Mouse (Mus musculus): Measurements from ENCODE around the gene Arid3a. TPM values are rescaled to one million over a fixed set of nuclear protein-coding genes. Genes with fewer than 3 reads are reported as not detected.

Arid3a gene
- polyA plus RNA-seq, 1 experiment from 2014 or later = 2.8 TPM

DNA sequence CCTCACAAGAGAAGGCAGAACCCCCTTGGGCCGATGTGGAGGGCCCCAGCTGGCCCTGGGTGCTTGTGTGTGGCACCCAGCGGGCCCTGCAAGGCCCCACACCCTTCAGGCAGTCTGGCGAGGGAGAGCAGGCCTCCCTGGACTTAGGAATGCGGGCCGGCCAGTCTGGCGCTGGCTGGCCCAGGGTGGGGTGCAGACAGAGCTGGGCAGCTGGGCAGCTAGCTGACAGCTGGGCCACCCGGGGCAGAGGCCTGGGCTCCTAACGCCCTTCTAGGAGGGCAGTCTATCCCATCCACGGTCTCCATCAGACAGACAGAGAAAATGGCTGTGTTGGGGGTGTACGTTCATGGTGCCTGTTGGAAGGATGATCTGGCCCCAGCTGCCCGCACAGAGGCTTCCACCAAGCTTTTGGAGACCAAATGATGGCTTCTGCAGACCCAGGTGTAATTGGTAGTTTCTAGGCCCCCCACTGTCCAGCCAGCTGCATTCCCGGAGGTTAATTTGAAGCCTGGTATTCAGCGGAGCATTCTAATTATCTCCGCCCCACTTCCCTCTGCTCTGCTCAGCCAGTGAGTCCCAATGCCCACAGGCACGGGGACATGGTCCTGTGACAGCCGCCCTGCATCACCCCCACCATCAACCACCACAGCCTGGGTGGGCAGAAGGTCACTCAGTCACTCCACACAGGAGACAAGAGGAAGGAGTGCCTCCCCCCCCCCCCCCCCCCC lies 18.8 kb downstream of the Arid3a start:
- no peak for ATAC-seq (ENCODE audit: insufficient number of reproducible peaks, insufficient read depth, low FRiP score, low read depth)
- H3K27me3 ChIP-seq (ENCODE audit: control insufficient read depth, insufficient read depth, low read length) = no peaks in the 10 kb centered on the region
- peak overlapping the region; percentile 1; the same call in 1 of the 2 replicates for H3K4me2 ChIP-seq (ENCODE audit: low read length)
- no peak overlapping the region; a peak in 1 of 4 replicates for H3K27ac ChIP-seq (replicated peaks in 1 of 2; ENCODE audit: control insufficient read depth in 1 of 2, insufficient read depth in 1 of 2, low read depth in 2 of 2, low read length in 2 of 2)
- H3K4me1 ChIP-seq (ENCODE audit: control insufficient read depth in 2 of 2, insufficient read depth in 2 of 2, low read length in 2 of 2) = peaks cover 23 to 26% of the 10 kb centered on the region in 2 experiments
- no peak overlapping the region for H3K4me3 ChIP-seq (ENCODE audit: control insufficient read depth in 1 of 2, insufficient read depth in 1 of 2, low read depth in 1 of 2, low read length in 2 of 2)
- no peaks in the 10 kb centered on the region for H3K9me3 ChIP-seq (ENCODE audit: control insufficient read depth, low read length)
- WGBS = 46% methylated on average over 16 of the region's 16 CpGs
- peak overlapping the region; percentile 40; the same call in 1 of the 2 replicates for H3K9ac ChIP-seq (ENCODE audit: low read length)
- peaks cover 27% of the 10 kb centered on the region for H3K36me3 ChIP-seq (ENCODE audit: control insufficient read depth, insufficient read depth, low read length)

GRCm38 (mm10) chr10:79946752-79947322 lies 20.0 kb downstream of the Arid3a start:
- H3K9ac ChIP-seq (ENCODE audit: low read length) = peak overlapping the region; percentile 53
- ATAC-seq (ENCODE audit: insufficient number of reproducible peaks, insufficient read depth, low FRiP score, low read depth) = no peak

GRCm38 (mm10) chr10:79947502-79947901 lies 20.7 kb downstream of the Arid3a start:
- H3K9ac ChIP-seq (ENCODE audit: low read length) = no peak overlapping the region

More at GRCm38 (mm10) chr10:79946752-79947322, 20.0 kb downstream of the Arid3a start:
- no peaks in the 10 kb centered on the region for H3K27me3 ChIP-seq (ENCODE audit: control insufficient read depth, insufficient read depth, low read length)
- 28% methylated on average over 7 of the region's 7 CpGs for WGBS
- peaks cover 20% of the 10 kb centered on the region in 2 experiments for H3K4me1 ChIP-seq (ENCODE audit: control insufficient read depth in 2 of 2, insufficient read depth in 2 of 2, low read length in 2 of 2)
- no peak overlapping the region for H3K4me2 ChIP-seq (ENCODE audit: low read length)
- H3K36me3 ChIP-seq (ENCODE audit: control insufficient read depth, insufficient read depth, low read length) = peaks cover 38% of the 10 kb centered on the region
- no peaks in the 10 kb centered on the region for H3K9me3 ChIP-seq (ENCODE audit: control insufficient read depth, low read length)
- 0 out of 4 replicates have a peak overlapping the region, but pooled peaks have one; percentile 16 to 24 for H3K27ac ChIP-seq (replicated peaks in 1 of 2; ENCODE audit: control insufficient read depth in 1 of 2, insufficient read depth in 1 of 2, low read depth in 2 of 2, low read length in 2 of 2)
- no peak overlapping the region for H3K4me3 ChIP-seq (ENCODE audit: control insufficient read depth in 1 of 2, insufficient read depth in 1 of 2, low read depth in 1 of 2, low read length in 2 of 2)

DNA sequence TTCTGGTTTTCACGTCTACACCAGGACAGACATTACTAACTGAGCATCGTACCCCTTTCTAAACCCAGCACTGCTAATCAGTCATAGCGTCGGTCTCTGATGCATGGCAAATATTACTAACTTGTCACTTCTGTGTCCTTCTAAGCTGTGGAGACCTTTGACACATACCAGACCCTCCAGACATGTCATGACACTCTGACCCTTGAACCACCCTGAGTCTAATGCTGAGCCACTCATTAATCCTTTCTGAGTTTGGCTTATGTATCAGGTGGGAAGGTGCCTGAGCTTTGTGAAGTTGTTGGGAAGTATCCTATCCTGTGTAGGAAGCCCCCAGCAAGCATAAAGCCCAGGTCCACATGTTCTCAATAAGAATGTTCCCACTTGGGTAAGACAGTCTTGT lies 23.0 kb downstream of the Arid3a start:
- Histone ChIP-seq H3K36me3 (ENCODE audit: control insufficient read depth, insufficient read depth, low read length) (peaks cover 52% of the 10 kb centered on the region), H3K27me3 (ENCODE audit: control insufficient read depth, insufficient read depth, low read length) (no peaks in the 10 kb centered on the region), H3K4me2 (ENCODE audit: low read length) (no peak overlapping the region), H3K27ac (replicated peaks in 1 of 2; ENCODE audit: control insufficient read depth in 1 of 2, insufficient read depth in 1 of 2, low read depth in 2 of 2, low read length in 2 of 2) (no peak overlapping the region), H3K9ac (ENCODE audit: low read length) (no peak overlapping the region), H3K9me3 (ENCODE audit: control insufficient read depth, low read length) (no peaks in the 10 kb centered on the region), H3K4me1 (ENCODE audit: control insufficient read depth in 2 of 2, insufficient read depth in 2 of 2, low read length in 2 of 2) (peaks cover 20% of the 10 kb centered on the region in 2 experiments), H3K4me3 (ENCODE audit: control insufficient read depth in 1 of 2, insufficient read depth in 1 of 2, low read depth in 1 of 2, low read length in 2 of 2) (no peak overlapping the region)
- 60% methylated on average over 4 of the region's 4 CpGs for WGBS
- ATAC-seq (ENCODE audit: insufficient number of reproducible peaks, insufficient read depth, low FRiP score, low read depth) = no peak

More at GRCm38 (mm10) chr10:79947502-79947901, 20.7 kb downstream of the Arid3a start:
- Histone ChIP-seq H3K4me3 (ENCODE audit: control insufficient read depth in 1 of 2, insufficient read depth in 1 of 2, low read depth in 1 of 2, low read length in 2 of 2) (no peak overlapping the region), H3K4me1 (ENCODE audit: control insufficient read depth in 2 of 2, insufficient read depth in 2 of 2, low read length in 2 of 2) (peaks cover 20% of the 10 kb centered on the region in 2 experiments), H3K36me3 (ENCODE audit: control insufficient read depth, insufficient read depth, low read length) (peaks cover 39% of the 10 kb centered on the region), H3K4me2 (ENCODE audit: low read length) (no peak overlapping the region), H3K27me3 (ENCODE audit: control insufficient read depth, insufficient read depth, low read length) (no peaks in the 10 kb centered on the region), H3K27ac (replicated peaks in 1 of 2; ENCODE audit: control insufficient read depth in 1 of 2, insufficient read depth in 1 of 2, low read depth in 2 of 2, low read length in 2 of 2) (no peak overlapping the region), H3K9me3 (ENCODE audit: control insufficient read depth, low read length) (no peaks in the 10 kb centered on the region)
- WGBS = 70% methylated on average over 6 of the region's 6 CpGs
- no peak for ATAC-seq (ENCODE audit: insufficient number of reproducible peaks, insufficient read depth, low FRiP score, low read depth)

DNA sequence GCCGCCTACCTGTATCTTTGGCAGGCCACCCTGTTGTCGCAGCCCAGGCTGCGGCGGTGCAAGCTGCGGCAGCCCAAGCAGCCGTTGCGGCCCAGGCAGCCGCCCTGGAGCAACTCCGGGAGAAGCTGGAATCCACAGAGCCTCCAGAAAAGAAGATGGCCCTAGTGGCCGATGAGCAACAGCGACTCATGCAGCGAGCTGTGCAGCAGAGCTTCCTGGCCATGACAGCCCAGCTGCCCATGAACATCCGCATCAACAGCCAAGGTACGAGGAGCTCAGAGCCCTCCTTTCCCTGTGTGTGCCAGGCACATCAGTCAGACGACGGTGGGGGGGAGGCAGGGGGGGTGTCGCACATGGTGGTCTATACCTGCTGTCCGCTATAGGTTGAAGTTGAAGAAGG lies 23.8 kb downstream of the Arid3a start:
- Histone ChIP-seq H3K4me1 (ENCODE audit: control insufficient read depth in 2 of 2, insufficient read depth in 2 of 2, low read length in 2 of 2) (peaks cover 13 to 16% of the 10 kb centered on the region in 2 experiments), H3K27ac (replicated peaks in 1 of 2; ENCODE audit: control insufficient read depth in 1 of 2, insufficient read depth in 1 of 2, low read depth in 2 of 2, low read length in 2 of 2) (no peak overlapping the region), H3K9ac (ENCODE audit: low read length) (no peak overlapping the region), H3K27me3 (ENCODE audit: control insufficient read depth, insufficient read depth, low read length) (no peaks in the 10 kb centered on the region), H3K36me3 (ENCODE audit: control insufficient read depth, insufficient read depth, low read length) (peaks cover 52% of the 10 kb centered on the region), H3K4me2 (ENCODE audit: low read length) (no peak overlapping the region), H3K4me3 (ENCODE audit: control insufficient read depth in 1 of 2, insufficient read depth in 1 of 2, low read depth in 1 of 2, low read length in 2 of 2) (no peak overlapping the region), H3K9me3 (ENCODE audit: control insufficient read depth, low read length) (no peaks in the 10 kb centered on the region)
- no peak for ATAC-seq (ENCODE audit: insufficient number of reproducible peaks, insufficient read depth, low FRiP score, low read depth)
- WGBS = 82% methylated on average over 18 of the region's 18 CpGs

DNA sequence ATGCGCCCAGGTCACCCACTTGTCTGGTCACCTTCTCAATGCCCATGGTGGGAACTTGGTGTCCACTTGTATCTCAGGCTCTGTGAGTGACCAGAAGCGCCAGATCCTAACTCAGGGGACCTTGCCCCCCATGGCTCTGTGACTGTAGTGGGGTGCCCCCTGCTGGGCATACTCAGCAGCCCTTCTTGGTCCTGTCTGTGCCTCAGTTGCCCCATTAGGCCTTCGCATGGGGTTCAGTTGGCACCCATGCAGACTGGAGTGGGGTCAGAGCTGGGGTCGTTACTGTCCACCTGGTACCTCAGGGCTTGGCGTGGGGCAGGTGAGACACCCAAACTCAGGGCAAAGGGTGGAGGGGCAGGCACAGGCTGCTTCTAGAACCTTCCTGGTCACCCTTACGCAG lies 27.1 kb downstream of the Arid3a start:
- no peaks in the 10 kb centered on the region for H3K27me3 ChIP-seq (ENCODE audit: control insufficient read depth, insufficient read depth, low read length)
- H3K4me2 ChIP-seq (ENCODE audit: low read length) = no peak overlapping the region
- H3K9me3 ChIP-seq (ENCODE audit: control insufficient read depth, low read length) = no peaks in the 10 kb centered on the region
- H3K36me3 ChIP-seq (ENCODE audit: control insufficient read depth, insufficient read depth, low read length) = peaks cover 43% of the 10 kb centered on the region
- H3K9ac ChIP-seq (ENCODE audit: low read length) = no peak overlapping the region
- 83% methylated on average over 6 of the region's 6 CpGs for WGBS
- H3K4me1 ChIP-seq (ENCODE audit: control insufficient read depth in 2 of 2, insufficient read depth in 2 of 2, low read length in 2 of 2) = no peaks in the 10 kb centered on the region
- no peak for ATAC-seq (ENCODE audit: insufficient number of reproducible peaks, insufficient read depth, low FRiP score, low read depth)
- H3K4me3 ChIP-seq (ENCODE audit: control insufficient read depth in 1 of 2, insufficient read depth in 1 of 2, low read depth in 1 of 2, low read length in 2 of 2) = no peak overlapping the region
- H3K27ac ChIP-seq (replicated peaks in 1 of 2; ENCODE audit: control insufficient read depth in 1 of 2, insufficient read depth in 1 of 2, low read depth in 2 of 2, low read length in 2 of 2) = no peak overlapping the region

DNA sequence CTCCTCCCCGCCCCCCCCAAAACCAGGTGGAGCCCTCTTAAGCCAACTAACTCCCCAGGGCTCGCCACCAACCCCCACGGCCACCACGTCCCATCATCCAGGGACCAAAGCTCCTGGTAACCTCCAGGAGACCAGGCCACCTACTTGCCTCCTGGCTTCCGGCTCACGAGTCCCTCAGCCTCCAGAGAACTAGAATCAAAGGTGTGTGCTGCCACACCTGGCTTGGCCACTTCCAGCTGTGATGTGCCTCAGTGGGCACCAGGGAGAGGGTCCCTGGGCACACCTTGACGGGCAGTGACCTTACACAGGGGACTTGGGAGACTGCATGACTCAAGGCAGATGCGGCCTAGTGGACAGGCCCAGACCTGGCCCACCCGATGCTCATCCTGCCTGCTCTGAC lies 28.8 kb downstream of the Arid3a start:
- H3K4me2 ChIP-seq (ENCODE audit: low read length) = no peak overlapping the region
- H3K9ac ChIP-seq (ENCODE audit: low read length) = no peak overlapping the region
- 68% methylated on average over 9 of the region's 9 CpGs for WGBS

More for the DNA sequence above, 28.8 kb downstream of the Arid3a start:
- Histone ChIP-seq H3K27me3 (ENCODE audit: control insufficient read depth, insufficient read depth, low read length) (no peaks in the 10 kb centered on the region), H3K36me3 (ENCODE audit: control insufficient read depth, insufficient read depth, low read length) (peaks cover 25% of the 10 kb centered on the region), H3K4me1 (ENCODE audit: control insufficient read depth in 2 of 2, insufficient read depth in 2 of 2, low read length in 2 of 2) (peaks cover 2% of the 10 kb centered on the region in 2 experiments), H3K27ac (replicated peaks in 1 of 2; ENCODE audit: control insufficient read depth in 1 of 2, insufficient read depth in 1 of 2, low read depth in 2 of 2, low read length in 2 of 2) (no peak overlapping the region), H3K4me3 (ENCODE audit: control insufficient read depth in 1 of 2, insufficient read depth in 1 of 2, low read depth in 1 of 2, low read length in 2 of 2) (no peak overlapping the region), H3K9me3 (ENCODE audit: control insufficient read depth, low read length) (no peaks in the 10 kb centered on the region)
- no peak for ATAC-seq (ENCODE audit: insufficient number of reproducible peaks, insufficient read depth, low FRiP score, low read depth)
